Mouse (Mus musculus): ENCODE data around the gene Herpud1.

GRCm38 (mm10) chr8:94385506-94386213 is 578 bp upstream of the Herpud1 start:
- TF ChIP-seq POLR2A (IDR thresholded peaks at IDR 0.05; ENCODE audit: low read depth, low read length) (no peak), CTCF (conservative IDR thresholded peaks at IDR 0.05; ENCODE audit: insufficient read depth, insufficient read length, low read depth, low read length) (no peak)
